Mouse (Mus musculus): Measurements from ENCODE around the gene Selenov.

GRCm38 (mm10) chr7:28306216-28306615, 15.2 kb upstream of the Selenov start:
- TF ChIP-seq CTCF (IDR thresholded peaks at IDR 0.05; ENCODE audit: low read depth, low read length) = no peak
- TF ChIP-seq POLR2A (IDR thresholded peaks at IDR 0.05; ENCODE audit: extremely low read depth, insufficient read depth, low read length) = no peak

Data from liver, adult 2 months (tissue).